Mouse (Mus musculus): ENCODE data around the gene Farp2.
"Not testable (repeated sequence)": the region's sequence is repeated elsewhere in the genome, so short reads cannot be mapped to it uniquely, and the experiment has no call there.

Farp2 gene

DNA sequence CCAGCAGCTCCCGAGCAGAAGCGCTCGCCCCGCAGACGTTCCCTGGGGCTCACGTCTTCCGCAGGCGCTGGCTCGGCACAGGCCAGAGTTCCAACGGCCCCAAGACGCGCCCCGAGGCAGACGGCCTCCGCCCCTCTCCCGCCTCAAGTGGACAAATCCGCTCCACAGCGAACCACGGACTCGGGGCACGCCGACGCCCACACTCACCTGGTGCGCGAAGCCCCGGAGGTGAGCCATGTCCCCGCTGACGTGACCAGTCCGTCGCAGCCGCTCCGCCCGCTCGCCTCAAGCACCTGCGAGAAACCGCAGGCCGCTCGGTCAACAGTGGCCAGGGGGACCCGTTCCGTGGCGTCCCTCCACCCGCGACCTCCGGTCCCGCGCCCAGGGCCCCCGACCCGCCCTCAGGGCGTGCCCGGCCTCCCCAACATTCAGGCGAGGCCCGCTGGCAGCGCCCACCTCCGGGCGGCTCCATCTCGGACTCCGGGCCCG, 123.3 kb downstream of the Farp2 start:
- DNase-seq (ENCODE audit: low spot score in 2 of 2): peak in 1 of 2 experiments; percentile 57

DNA sequence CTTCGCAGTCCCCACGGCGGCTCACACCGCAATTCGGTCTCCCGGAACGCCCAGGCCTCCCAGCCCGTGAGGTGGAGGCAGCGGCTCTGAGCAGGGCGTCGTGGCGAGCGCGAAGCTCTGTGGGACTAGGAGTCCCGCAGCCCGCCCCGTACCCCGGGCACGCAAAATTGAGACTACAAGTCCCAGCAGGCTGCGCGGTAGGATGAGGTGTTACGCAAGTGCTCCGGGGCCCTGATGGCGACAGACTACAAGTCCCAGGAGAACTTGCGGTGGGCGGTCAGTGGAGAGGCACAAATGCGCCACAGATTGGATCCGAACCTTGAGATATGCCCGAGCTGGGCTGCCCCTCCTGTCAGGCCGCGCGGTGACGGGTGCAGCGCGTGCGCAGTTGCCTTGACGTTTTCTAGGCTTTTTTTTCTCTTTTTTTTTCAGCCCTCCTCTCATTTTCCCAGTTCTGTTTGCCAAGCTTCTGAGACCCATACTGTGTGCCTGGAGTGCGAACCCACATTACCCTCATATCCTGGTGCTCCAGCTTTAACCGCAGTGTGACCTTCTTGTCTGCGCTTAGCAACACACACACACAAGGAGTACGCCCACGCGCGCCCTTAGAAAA, 123.8 kb downstream of the Farp2 start:
- DNase-seq (ENCODE audit: low spot score in 2 of 2): peak; percentile 98 to 100

DNA sequence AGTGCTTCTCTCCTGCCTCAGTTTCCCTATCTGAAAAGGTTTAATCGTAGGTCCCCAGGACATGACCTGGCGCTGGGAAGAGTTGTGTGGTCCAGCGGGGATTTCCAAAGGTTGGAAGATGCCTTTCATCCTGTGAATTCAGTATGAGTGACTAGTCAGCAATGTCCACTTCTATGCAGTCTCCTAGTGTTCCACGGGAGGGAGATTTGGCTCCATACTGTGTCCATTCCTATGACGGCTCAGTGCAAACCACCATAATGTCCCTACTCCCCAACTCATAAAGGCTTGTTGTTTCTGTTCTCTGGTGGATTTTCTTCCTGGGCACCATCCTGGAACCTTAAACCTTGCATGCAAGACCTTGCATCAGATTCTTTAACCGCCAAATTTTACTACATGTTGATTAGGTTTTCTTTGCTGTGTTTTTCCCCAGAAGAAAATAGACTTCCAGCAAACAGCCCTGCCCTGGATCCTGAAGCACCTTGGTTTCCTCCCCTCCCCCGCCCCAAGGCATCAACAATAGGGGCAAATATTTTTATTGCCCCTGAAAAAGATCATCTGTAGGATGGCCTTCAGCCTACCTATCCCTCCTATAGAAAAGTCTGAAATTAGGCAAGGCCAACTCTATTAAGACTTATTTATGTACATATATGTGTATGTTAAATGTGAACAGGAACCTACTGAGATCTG, 124.5 kb downstream of the Farp2 start:
- no peak for DNase-seq (ENCODE audit: low spot score in 2 of 2)

DNA sequence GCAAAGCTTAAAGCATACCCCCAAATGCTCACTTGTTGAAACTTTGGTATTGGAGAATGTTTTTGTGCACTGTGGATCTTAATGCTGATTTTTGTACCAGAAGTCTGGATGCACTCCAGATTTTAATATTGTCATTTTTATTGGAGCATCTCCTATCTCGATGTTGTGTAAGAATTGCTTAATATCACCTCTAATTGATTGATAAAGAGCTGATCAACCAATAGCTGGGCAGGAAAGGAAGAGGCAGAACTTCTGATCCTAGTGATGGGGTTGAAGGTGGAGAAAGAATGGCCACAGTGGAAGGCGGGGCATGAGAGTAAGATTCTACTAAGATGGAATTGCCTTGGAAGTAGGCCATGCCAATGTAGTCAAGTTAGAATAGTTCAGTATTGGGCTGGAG, 130.1 kb downstream of the Farp2 start:
- DNase-seq (ENCODE audit: low spot score in 2 of 2): no peak

DNA sequence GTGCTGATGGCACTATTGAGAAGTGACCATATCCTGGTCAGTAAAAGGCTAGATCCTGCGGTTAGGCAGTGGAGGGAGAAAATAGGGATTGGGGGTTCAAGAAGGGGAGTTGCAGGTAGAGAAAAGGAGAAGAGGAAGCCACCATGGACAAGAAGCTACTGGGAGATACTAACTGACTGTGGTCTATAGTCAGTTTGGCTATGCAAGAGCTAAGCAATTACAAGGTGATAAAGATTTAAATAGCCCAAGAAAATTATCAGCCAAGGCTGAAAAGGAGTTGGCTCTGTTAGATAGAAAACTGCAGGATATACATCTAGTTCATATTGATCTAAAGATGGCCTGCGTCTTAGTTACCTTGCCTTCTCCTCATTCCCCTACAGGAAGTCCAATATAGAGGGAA, 130.8 kb downstream of the Farp2 start:
- no peak for DNase-seq (ENCODE audit: low spot score in 2 of 2)

DNA sequence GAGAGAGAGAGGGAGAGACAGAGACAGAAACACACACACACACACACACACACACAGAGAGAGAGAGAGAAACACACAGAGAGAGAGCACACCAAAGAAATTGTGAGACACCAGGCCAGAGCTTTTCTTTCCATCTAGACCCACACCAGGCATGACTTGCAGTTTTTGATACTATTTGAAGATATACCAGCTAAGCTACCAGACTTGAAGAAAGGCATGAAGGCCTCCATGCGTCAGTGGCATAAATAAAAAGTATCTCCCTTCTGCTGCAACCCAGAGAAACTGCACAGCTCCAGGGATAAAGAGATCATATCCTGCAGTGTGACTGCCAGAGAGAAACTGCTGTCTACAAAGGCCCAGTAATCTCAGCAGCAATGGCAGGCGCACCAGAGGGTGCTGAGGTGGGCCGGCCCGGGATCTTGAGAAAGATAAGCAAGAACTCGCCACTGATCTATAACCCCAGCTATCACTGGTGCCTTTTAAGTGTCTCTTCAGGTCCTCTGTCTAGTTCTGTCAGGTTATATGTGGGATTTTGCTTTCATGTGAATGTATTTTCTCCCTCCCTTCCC, 137.8 kb downstream of the Farp2 start:
- DNase-seq (ENCODE audit: low spot score in 2 of 2): no peak

DNA sequence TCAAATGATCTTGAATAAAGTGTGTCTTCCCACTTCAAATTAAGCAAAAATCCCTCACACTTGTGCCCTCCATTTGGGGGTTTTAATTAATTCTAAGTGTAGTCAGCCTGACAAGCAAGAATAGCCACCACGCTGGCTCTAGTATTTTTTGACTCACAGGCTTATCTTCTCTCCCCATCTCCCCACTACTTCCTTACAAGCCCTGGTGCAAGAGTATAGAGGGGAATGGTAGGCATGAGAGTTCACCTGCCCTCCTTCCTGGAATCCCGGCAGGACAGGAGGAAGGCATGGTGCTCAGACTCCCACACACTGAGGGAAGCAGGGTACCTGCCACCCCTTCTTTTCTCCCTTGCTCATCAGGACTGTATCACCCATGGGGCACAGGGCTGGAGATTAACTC, 142.4 kb downstream of the Farp2 start:
- no peak for DNase-seq (ENCODE audit: low spot score in 2 of 2)

DNA sequence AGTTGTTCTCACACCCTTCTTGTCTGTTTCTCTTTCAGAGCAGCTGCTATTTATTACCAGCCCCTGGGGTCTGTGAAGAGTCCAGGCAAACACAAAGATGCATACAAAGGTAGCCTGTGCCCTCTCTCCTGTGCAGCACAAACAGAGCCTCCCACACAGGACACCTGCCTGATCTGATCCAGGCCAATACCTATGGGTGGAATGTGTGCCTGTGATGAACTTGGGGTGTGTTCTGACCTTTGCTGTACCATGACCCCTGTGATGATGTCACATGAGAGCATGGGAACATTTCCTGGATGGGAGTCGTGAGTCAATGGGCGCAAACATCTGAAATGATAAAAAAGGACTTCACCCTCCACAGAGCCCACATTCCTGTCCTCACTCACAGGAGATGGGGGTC, 142.9 kb downstream of the Farp2 start:
- DNase-seq (ENCODE audit: low spot score in 2 of 2): no peak

DNA sequence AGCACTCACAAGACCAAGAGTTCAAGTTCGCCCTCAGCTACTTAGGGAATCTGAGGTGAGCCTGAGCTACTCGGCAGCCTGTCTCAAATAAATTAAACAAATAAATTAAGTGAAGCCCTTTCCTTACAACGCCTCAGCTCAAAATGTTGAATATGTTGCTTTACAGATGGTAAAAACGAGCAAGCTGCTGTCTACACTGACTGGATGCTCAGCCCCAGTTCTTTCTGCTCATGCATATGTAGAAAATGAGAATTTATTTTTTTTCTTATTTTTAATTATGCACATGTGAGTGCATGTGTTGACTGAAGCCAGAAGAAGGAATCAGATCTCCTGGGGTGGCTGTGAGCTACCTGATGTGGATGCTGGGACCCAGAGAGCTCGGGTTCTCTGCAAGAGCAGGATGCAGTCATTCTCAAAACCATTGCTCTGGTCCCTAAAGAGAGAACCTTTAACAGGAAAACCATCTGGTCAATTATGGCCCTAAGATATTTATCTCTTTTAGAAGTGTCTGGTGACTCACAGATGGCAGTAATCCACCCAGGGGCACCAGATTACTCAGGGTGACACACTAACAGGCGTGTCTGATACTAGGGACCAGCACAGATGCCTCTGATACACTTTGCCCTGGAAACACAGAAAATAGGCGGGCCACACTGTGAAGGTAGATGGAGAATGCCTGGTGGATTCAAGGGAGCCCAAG, 144.6 kb downstream of the Farp2 start:
- DNase-seq (ENCODE audit: low spot score in 2 of 2): no peak

DNA sequence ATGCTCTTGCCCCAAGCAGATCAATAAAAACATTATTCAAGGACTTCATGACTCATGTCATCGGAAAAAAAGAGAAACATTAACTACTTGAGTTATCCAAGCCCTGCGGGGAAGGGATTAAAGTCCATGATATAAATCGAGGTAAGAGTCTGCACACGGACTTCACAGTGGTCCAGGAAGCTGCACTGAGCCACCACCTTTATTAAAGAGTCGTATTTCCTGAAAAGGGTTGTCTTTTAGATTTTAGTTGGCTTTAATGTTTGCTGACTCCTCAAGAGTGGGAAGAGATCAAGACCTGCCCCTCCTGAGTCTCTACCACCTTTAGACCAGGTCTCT, 145.1 kb downstream of the Farp2 start:
- DNase-seq (ENCODE audit: low spot score in 2 of 2): no peak

DNA sequence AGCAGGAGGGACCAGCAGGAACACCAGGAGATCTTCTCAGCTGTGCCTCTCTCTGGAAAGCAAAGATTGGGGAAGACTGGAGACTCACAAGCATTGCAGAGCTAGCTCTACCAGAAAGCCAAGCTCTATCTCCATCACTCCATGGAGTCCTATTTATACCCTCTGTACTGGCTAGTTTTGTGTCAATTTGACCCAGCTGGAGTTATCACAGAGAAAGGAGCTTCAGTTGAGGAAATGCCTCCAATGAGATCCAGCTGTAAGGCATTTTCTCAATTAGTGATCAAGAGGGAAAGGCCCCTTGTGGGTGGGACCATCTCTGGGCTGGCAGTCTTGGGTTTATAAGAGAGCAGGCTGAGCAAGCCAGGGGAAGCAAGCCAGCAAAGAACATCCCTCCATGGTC, 146.7 kb downstream of the Farp2 start, which contains the start of gene Stk25:
TSS of gene Stk25 (minus strand) at position 101 of the 400 bp plus-strand sequence.
- DNase-seq (ENCODE audit: low spot score in 2 of 2): not testable (repeated sequence)

DNA sequence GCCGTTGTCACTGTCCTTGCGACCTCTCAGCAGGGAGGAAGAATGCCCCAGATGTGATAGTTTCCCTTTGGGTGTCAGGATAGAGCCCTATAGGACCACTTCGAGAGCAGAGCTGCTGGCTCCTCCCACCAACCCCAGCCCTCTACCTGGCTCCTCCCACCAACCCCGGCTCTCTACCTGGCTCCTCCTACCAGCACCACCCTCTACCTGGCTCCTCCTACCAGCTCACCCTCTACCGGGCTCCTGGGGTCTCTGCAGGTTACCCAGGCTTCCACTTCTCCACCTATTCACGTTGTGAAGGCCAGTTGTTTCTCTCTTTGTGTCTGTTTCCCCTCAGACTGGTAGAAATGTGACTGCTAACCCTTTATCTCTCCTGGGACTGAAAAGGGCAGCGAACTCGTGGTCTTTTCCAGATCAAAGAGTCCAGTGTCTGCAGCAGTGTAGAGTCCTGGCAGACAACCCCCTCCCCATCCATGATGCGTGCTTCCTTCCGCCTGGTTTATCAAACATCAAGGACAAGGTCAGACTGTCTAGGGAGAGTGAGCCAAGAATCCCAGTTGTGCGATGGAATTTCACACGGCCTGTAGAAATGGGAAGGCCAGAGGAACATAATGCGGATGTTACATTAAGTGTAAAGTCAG, 156.0 kb downstream of the Farp2 start:
- no peak for DNase-seq (ENCODE audit: low spot score in 2 of 2)

DNA sequence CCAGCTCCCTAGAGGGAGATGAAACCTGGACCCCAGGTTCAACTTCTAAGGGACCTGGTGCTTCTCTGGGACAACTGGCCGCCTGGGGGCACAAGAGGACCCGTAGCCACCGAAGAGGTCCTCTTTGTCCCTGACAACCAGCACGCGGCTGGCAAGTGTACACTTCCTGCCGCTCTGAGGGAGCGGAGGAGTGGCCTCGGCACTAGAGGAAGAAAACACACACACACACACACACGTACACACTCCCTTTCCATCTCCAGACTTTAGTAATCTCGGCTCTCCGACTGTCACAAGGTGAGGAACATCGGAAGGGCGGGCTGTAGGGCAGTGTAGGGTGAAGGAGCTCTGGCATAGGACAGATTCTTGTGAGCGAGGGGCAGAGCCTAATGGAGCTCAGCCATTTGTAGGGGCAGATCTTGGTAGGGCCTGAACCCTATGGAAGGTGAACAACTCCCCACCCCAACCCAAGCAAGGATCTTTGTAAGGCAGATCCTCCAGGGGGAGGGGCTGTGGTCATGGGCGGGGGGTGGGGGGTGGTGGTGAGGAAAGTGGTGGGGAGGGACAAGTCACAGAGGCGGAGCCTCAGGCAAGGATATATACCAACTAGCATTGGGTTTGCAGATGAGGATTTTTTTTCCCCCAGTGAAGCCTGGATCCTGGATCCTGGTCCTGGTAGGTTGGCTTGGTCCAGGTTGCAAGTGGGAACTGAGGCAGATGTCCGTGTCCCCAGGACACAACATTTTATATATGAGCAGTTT, 157.1 kb downstream of the Farp2 start:
- DNase-seq (ENCODE audit: low spot score in 2 of 2): peak; percentile 51 to 55

DNA sequence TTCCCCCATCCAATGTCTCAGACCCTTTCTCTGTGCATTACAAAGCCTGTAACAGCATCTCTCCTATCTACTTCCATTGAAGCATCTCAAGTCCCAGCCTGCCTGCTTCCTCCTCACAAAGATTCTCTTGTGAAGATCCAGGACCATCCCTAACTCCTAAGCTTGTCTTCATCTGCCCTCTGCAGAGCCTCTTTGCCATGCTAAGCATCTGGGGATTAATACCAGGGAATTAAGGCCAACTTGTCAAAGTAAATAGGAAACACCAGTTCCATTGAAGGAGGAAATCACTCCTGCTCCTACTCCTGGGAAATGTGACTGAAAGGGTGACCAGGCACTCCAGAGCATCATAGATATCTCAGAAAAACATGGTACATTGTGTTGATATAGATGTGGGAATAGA, 158.1 kb downstream of the Farp2 start:
- no peak for DNase-seq (ENCODE audit: low spot score in 2 of 2)

Data from frontal cortex, postnatal 14 days (tissue).